Mouse (Mus musculus) embryonic stem cell, embryonic (primary cell): ENCODE measurements around the gene Cdk4.

Experiments used
- CTCF ChIA-PET, 4 experiments: fragments of 300-600 bp in 2 of 4; fragments of 350-600 bp in 2 of 4; sonication (Branson Sonifier 250); formaldehyde crosslinking; loops; one replicate each; lab custom pipeline; 2022; ENCODE audit warnings: inconsistent platforms in 2 of 4; lab: Charles Lee
- POLR2A ChIA-PET, 4 experiments: fragments of 300-600 bp in 2 of 4; fragments of 350-600 bp in 2 of 4; sonication (Branson Sonifier 250); formaldehyde crosslinking; loops; one replicate each; lab custom pipeline; 2022; ENCODE audit warnings: antibody characterized with exemption in 4 of 4, inconsistent platforms in 1 of 4; lab: Charles Lee

The Cdk4 gene

DNA sequence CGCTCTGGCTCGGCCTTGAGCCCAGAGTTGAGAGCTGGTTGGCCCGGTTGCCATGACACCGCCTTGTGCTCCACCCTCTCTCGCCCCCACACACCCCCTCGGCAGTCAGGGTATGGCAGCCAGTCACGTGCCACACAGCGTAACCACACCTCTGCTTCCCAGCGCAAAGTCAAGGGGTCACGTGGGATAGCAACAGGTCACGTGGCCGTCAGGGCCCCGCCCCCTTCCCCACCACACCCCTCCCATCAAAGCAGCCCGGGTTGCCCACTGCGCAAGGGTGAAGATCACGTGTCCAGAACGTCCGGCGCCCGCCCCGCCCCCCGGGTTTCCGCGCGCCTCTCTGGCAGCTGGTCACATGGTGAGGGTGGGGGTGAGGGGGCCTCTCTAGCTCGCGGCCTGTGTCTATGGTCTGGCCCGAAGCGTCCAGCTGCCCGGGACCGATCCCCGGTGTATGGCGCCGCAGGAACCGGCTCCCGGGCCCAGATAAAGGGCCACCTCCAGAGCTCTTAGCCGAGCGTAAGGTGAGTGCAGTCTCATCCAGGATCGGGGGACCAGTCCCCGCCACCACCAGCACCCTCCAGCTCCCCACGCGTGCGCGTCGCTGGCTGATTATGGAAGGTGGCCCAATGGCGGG is at the start of gene Cdk4:
TSS of gene Cdk4 (plus strand) at position 296 of the 634 bp plus-strand sequence.
- ChIA-PET CTCF (interaction anchor here in 3 of 4 experiments (0.5 to 1.3 kb wide), 12 partner anchors 12 to 666 kb away, joined by 3 to 9 read pairs (median 4); partner anchors contain the start of genes Agap2 (in 1 of the 3), B4galnt1 (in 1 of the 3), Eef1akmt3 (in 1 of the 3) and Mettl1 (in 1 of the 3)), POLR2A (interaction anchor here (0.6 to 3.9 kb wide), 45 partner anchors 9 to 1699 kb away, joined by 3 to 25 read pairs (median 4); partner anchors contain the start of genes Agap2 (in 3 of the 4), Cyp27b1 (in 3 of the 4), Eef1akmt3 (in 3 of the 4) and Mettl1 (in 2 of the 4))

- POLR2A ChIA-PET, result interaction anchor here in 2 of 4 experiments (0.6 to 1.7 kb wide), 5 partner anchors 12 to 66 kb away, joined by 3 to 6 read pairs (median 4); partner anchors contain the start of gene Avil (in 1 of the 2)
- CTCF ChIA-PET, result interaction anchor here in 2 of 4 experiments (1.0 to 1.6 kb wide), 3 partner anchors 25 to 155 kb away, joined by 3 to 6 read pairs (median 5); partner anchors contain the start of genes Eef1akmt3 (in 1 of the 2) and Mettl1 (in 1 of the 2)
Measured at GRCm38 (mm10) chr10:127016488-127016887, 46.8 kb upstream of the Cdk4 start.

DNA sequence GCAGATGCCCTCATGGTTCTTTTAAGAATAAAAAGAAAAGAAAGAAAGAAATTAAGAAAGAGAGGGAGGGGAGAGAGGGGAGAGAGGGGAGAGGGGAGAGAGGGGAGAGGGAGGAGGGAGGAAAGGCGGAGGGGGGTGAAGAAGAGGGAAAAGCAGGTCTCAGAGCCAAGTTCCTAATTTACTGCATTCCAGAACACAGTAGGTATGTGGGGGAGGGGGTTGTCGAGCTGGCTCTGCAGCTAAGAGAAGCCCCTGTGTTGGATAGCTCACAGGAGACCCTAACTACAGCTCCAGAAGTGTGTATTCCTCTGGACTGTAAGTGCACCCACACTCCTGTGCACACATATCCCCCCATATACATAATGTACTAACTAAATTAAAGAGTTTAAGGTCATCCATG is 46.3 kb upstream of the Cdk4 start:
- POLR2A ChIA-PET, result interaction anchor here in 2 of 4 experiments (0.7 to 2.5 kb wide), 5 partner anchors 9 to 1615 kb away, joined by 3 to 10 read pairs (median 5); no protein-coding TSS in a partner anchor
- CTCF ChIA-PET, result interaction anchor here in 2 of 4 experiments (1.0 to 1.3 kb wide), 3 partner anchors 24 to 154 kb away, joined by 3 to 5 read pairs (median 3); partner anchors contain the start of genes Eef1akmt3 (in 1 of the 2) and Mettl1 (in 1 of the 2)

DNA sequence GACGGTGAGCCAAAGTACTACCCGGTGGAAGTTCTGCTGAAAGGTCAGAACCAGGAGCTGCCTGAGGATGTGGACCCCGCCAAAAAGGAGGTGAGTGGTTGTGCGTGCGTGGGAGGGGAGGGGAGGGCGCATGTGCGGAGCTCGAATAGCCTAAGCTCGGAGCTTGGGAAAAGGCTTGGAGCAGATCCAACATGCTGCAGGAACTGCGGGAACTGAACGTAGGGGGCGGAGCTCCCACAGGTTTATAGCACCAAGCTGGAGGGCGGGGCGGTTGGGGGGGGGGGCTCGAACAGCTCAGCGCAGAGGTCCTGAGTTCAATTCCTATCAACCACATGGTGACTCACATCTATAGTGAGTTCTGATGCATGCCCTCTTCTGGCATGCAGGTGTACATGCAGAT is 44.9 kb upstream of the Cdk4 start:
- POLR2A ChIA-PET, result interaction anchor here in 3 of 4 experiments (0.5 to 2.5 kb wide), 12 partner anchors 9 to 1694 kb away, joined by 3 to 9 read pairs (median 3); partner anchors contain the start of gene Tsfm (in 1 of the 3)
- CTCF ChIA-PET, result interaction anchor here in 3 of 4 experiments (0.5 to 1.5 kb wide), 7 partner anchors 15 to 512 kb away, joined by 3 to 17 read pairs (median 4); no protein-coding TSS in a partner anchor

- ChIA-PET POLR2A (interaction anchor here in 3 of 4 experiments (0.6 to 1.9 kb wide), 20 partner anchors 9 to 169 kb away, joined by 3 to 7 read pairs (median 3); partner anchors contain the start of genes Eef1akmt3 (in 3 of the 3), Cdk4 (in 2 of the 3) and Mettl1 (in 2 of the 3)), CTCF (interaction anchor here (0.5 to 1.4 kb wide), 15 partner anchors 10 to 1920 kb away, joined by 3 to 8 read pairs (median 3); partner anchors contain the start of genes Agap2 (in 1 of the 4) and Eef1akmt3 (in 1 of the 4))
Measured at GRCm38 (mm10) chr10:127030336-127031296, 32.7 kb upstream of the Cdk4 start, which contains the start of gene Tsfm. Tsfm (minus strand) TSS chr10:127030840.

DNA sequence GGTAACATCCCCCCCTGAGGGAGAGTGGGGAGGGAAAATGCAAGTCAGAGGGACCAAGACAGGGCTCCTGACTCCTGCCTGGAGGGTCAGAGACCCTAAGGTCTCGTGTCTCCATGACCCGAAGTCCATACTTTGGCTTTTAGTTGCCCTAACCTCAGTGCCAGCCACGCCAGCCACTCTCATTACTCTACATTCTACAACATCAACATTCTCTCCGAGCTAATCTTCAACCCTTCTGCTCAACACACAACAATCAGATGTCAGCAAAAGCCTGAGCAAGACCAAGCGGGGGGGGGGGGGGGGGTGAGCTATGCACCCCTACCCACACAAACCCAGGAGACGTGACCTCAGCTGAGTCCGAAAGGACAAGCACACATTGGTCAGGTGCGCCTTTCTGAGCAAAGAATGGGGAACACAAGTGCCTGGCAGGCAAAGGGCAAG is 30.0 kb upstream of the Cdk4 start:
- POLR2A ChIA-PET, result interaction anchor here in 1 of 4 experiments (1.2 kb wide), 2 partner anchors 15 to 117 kb away, joined by 3 to 5 read pairs; no protein-coding TSS in a partner anchor
- CTCF ChIA-PET, result interaction anchor here in 1 of 4 experiments (0.7 kb wide), 1 partner anchor 85 kb away, joined by 3 read pairs; no protein-coding TSS in a partner anchor

DNA sequence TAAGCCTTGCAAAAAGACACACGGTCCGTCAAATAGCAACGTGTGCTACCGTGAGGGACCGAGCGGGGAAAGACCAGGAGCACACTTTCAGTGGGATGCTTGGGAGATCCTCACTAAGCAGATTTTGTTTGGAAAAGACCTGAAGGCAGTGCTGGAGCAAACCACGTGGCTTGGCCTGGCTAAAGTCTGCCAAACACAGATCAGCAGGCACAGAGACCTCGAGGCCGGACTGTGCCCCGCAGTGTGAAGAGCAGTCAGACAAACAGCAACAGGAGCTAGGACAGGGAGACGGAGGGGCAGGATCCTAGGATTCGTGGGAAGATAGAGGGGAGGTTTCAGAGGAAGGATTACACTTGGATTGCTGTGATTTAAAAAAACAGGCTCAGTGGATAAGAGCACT is 27.1 kb upstream of the Cdk4 start:
- POLR2A ChIA-PET, result no interaction called here
- CTCF ChIA-PET, result interaction anchor here in 1 of 4 experiments (0.5 kb wide), 1 partner anchor 187 kb away, joined by 4 read pairs; no protein-coding TSS in a partner anchor

GRCm38 (mm10) chr10:127037641-127038040 is 25.7 kb upstream of the Cdk4 start:
- CTCF ChIA-PET, result interaction anchor here in 1 of 4 experiments (0.9 kb wide), 1 partner anchor 20 kb away, joined by 4 read pairs; no protein-coding TSS in a partner anchor
- POLR2A ChIA-PET, result interaction anchor here (0.6 to 1.5 kb wide), 4 partner anchors 9 to 134 kb away, joined by 3 to 4 read pairs (median 3); no protein-coding TSS in a partner anchor

DNA sequence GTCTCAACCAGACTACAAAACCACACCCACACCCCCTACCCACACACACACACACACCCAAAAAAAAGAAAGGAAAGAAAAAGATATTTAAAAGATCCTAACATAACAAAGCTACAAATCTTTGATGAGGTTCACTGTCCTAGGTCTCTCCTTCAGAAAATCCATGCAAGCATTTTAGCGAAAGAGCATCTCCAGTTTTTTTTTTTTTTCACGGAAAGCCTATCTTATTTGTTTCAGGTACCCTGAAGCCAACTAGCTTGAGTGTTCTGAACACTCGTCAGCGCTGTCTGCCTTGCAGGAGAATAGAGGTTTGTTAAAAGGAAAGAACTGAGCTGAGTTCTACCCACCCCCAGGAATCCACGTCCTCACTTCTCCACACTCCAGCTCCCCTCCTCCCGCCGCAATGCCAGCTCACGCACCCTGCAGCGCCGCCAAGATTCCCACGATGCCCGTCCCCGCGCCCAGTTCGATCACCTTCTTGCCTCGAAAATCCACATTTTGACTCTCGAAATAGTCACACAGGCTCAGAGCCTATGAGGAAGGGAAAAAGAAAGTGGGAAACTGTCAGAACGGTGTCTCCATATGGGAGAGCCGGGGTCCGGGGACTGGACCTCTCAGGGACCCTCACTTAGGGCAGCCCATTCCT is 22.6 kb upstream of the Cdk4 start:
- ChIA-PET POLR2A (interaction anchor here (0.6 to 3.2 kb wide), 32 partner anchors 9 to 1691 kb away, joined by 3 to 18 read pairs (median 4); partner anchors contain the start of genes Cdk4 (in 2 of the 4) and Tsfm (in 1 of the 4)), CTCF (interaction anchor here (0.5 to 3.9 kb wide), 12 partner anchors 8 to 473 kb away, joined by 3 to 26 read pairs (median 4); partner anchors contain the start of genes Cdk4 (in 1 of the 4), Cyp27b1 (in 1 of the 4) and Tsfm (in 1 of the 4))

DNA sequence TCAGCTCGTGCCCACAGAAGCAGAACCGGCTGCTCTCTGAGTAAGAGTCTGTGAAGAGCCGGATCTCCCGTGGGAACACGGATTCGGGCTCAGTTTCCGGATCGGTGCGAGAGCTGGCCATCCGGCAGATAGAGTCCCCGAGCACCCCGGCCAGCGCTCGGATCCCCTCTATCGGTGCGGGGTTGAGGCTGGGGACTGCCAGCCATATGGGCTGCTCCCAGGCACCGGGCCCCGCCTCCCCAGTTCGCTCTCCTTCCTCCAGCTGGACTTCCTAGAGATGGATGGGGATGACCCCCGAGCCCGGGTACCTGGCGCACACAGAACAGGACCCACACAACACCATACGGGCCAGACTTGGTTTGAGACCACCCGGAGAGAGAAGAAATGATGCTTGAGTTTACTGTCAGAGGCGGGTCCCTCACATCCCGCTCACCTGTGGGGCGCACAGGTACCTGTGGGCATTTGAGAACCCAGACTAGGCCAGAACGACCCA is 22.0 kb upstream of the Cdk4 start, which contains the start of the genes Mettl1 and Eef1akmt3:
TSS of gene Mettl1 (plus strand) at position 141 of the 493 bp plus-strand sequence.
TSS of gene Eef1akmt3 (minus strand) at position 240 of the 493 bp plus-strand sequence.
- CTCF ChIA-PET, result interaction anchor here in 3 of 4 experiments (0.6 to 3.9 kb wide), 10 partner anchors 11 to 124 kb away, joined by 3 to 26 read pairs (median 3); partner anchors contain the start of genes Tsfm (in 2 of the 3), B4galnt1 (in 1 of the 3) and Cdk4 (in 1 of the 3)
- POLR2A ChIA-PET, result interaction anchor here (0.6 to 3.2 kb wide), 41 partner anchors 10 to 1690 kb away, joined by 3 to 18 read pairs (median 4); partner anchors contain the start of genes Cdk4 (in 3 of the 4), March9 (in 1 of the 4) and Tsfm (in 1 of the 4)

- ChIA-PET CTCF (interaction anchor here in 3 of 4 experiments (0.6 to 3.9 kb wide), 9 partner anchors 12 to 270 kb away, joined by 3 to 26 read pairs (median 3); partner anchors contain the start of genes B4galnt1 (in 1 of the 3), Cdk4 (in 1 of the 3), Mars (in 1 of the 3) and Tsfm (in 1 of the 3)), POLR2A (interaction anchor here (0.6 to 3.2 kb wide), 38 partner anchors 10 to 1690 kb away, joined by 3 to 18 read pairs (median 3); partner anchors contain the start of genes Cdk4 (in 3 of the 4), Agap2 (in 1 of the 4), March9 (in 1 of the 4) and Tsfm (in 1 of the 4))
Measured at GRCm38 (mm10) chr10:127041774-127042338, 21.5 kb upstream of the Cdk4 start.

DNA sequence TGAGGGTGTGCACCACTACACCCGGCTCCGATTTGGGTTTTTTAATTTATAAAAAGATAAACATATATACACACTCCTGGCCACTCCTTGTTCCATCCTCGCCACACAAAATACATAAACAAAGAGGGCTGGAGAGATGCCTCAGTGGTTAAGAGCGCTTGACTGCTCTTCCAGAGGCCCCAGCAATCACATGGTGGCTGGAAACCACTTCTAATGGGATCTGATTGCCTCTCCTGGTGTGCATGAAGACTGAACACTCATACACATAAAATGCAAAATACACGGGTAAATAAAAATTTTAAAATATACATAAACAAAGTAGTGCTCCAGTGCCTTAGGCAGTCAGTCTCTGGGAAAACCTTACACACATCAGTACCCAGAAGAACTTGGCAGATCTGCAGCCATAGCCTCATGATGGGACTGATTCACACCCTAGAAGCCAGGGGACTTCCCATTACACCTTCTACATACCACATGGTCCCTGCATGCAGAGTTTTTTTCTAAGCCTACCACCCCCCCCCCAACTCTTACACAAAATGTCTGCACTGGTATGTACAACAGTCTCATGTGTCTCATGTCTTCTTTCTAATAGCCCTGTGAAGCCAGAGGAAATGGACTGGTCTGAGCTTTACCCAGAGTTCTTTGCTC is 20.7 kb upstream of the Cdk4 start:
- POLR2A ChIA-PET, result interaction anchor here (0.6 to 3.2 kb wide), 16 partner anchors 10 to 284 kb away, joined by 3 to 18 read pairs (median 3); partner anchors contain the start of genes Agap2 (in 1 of the 4) and Cdk4 (in 1 of the 4)
- CTCF ChIA-PET, result interaction anchor here in 3 of 4 experiments (0.7 to 3.9 kb wide), 7 partner anchors 15 to 270 kb away, joined by 3 to 26 read pairs (median 4); partner anchors contain the start of genes Cdk4 (in 1 of the 3) and Mars (in 1 of the 3)

GRCm38 (mm10) chr10:127043187-127043586 is 20.1 kb upstream of the Cdk4 start:
- CTCF ChIA-PET, result interaction anchor here in 2 of 4 experiments (0.5 to 3.9 kb wide), 3 partner anchors 15 to 127 kb away, joined by 4 to 26 read pairs (median 7); no protein-coding TSS in a partner anchor
- POLR2A ChIA-PET, result interaction anchor here (0.6 to 3.2 kb wide), 8 partner anchors 12 to 136 kb away, joined by 3 to 18 read pairs (median 3); partner anchors contain the start of genes Cdk4 (in 2 of the 4) and Agap2 (in 1 of the 4)

GRCm38 (mm10) chr10:127047954-127048353 is 15.4 kb upstream of the Cdk4 start, which contains the start of gene Cyp27b1:
Cyp27b1 (plus strand) TSS chr10:127048250.
- ChIA-PET CTCF (interaction anchor here (0.9 to 2.3 kb wide), 9 partner anchors 8 to 147 kb away, joined by 3 to 19 read pairs (median 4); partner anchors contain the start of genes Agap2 (in 1 of the 4) and March9 (in 1 of the 4)), POLR2A (interaction anchor here (0.6 to 2.3 kb wide), 15 partner anchors 10 to 119 kb away, joined by 3 to 8 read pairs (median 5); partner anchors contain the start of genes Cdk4 (in 3 of the 4), March9 (in 1 of the 4) and Tspan31 (in 1 of the 4))
